Mouse (Mus musculus) forebrain, embryonic 13.5 days (tissue): ENCODE results near the gene Tsga13. TPM values are rescaled to one million over a fixed set of nuclear protein-coding genes. Genes with fewer than 3 reads are reported as not detected.

ENCODE experiments used
- ATAC-seq: fragments of 200-750 bp; cut with Nextera tagmentation; 2 replicates; pipeline ENCODE4 v1.8.0; 2017
- H3K27ac ChIP-seq: fragments of 300-500 bp; sonication (generic); 2 replicates; pipeline ENCODE4 v1.5.1; 2015; ENCODE audit warnings: inconsistent platforms, mild to moderate bottlenecking, moderate library complexity
- H3K27me3 ChIP-seq: fragments of 300-500 bp; sonication (generic); 2 replicates; pipeline ENCODE4 v1.6.1; 2015; ENCODE audit warnings: mild to moderate bottlenecking, inconsistent platforms
- H3K36me3 ChIP-seq: fragments of 300-500 bp; sonication (generic); 2 replicates; pipeline ENCODE4 v1.6.1; 2015; ENCODE audit warnings: mild to moderate bottlenecking, inconsistent platforms; ENCODE audit not compliant: poor library complexity, severe bottlenecking
- H3K4me1 ChIP-seq: fragments of 300-500 bp; sonication (generic); 2 replicates; pipeline ENCODE4 v1.6.1; 2015; ENCODE audit warnings: inconsistent platforms
- H3K4me2 ChIP-seq: fragments of 300-500 bp; sonication (generic); 2 replicates; pipeline ENCODE4 v1.6.1; 2015; ENCODE audit warnings: inconsistent platforms, mild to moderate bottlenecking, moderate library complexity
- H3K4me3 ChIP-seq: fragments of 300-500 bp; sonication (generic); 2 replicates; pipeline ENCODE4 v1.5.1; 2015; ENCODE audit warnings: mild to moderate bottlenecking, inconsistent platforms
- H3K9ac ChIP-seq: fragments of 300-500 bp; sonication (generic); 2 replicates; pipeline ENCODE4 v1.6.1; 2015; ENCODE audit warnings: mild to moderate bottlenecking, inconsistent platforms
- H3K9me3 ChIP-seq: fragments of 300-500 bp; sonication (generic); replicated peaks from 2 replicates; pipeline ENCODE4 v1.6.1; 2016; ENCODE audit warnings: inconsistent platforms
- WGBS: fragments of 180-500 bp; shearing (Covaris S2); methylation state at CpG from one replicate; pipeline ENCODE4 v1.1.7; 2015; 5-methylcytosine and 5-hydroxymethylcytosine counted together
- polyA plus RNA-seq: library from polyadenylated mRNA; unstranded; fragments of >200 nt; fragmentation: Nextera tagmentation; extraction: Ambion mirVana; gene quantifications from 2 replicates; pipeline ENCODE4 v1.2.1, GENCODE M21; 2015

The Tsga13 gene
- polyA plus RNA-seq, 1 experiment from 2014 or later: 0.19 TPM

DNA sequence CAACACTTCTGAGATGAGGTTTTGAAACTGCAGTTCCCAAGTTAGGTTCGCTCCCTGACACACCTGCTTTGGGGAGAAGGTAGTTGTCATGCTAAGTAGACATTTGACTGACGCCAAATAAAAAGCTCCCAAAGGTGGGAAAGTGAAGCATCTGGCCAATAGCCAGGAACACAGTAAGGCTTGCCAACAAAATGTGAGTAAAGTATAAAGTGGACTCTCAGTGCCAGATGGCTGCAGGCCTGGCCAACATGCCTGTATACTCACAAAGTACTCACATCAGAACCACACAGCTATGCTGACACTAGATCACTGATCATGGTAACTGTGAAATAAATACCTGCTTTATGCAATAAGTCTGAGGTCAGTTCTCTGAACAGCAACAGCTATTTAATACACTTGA lies 65.6 kb downstream of the Tsga13 start:
- peaks cover 21% of the 10 kb centered on the region; the same call in 1 of the 2 replicates for H3K36me3 ChIP-seq
- no peak overlapping the region for H3K4me3 ChIP-seq
- no peak for ATAC-seq
- 68% methylated on average over 2 of the region's 2 CpGs for WGBS
- H3K27ac ChIP-seq: no peak overlapping the region
- no peaks in the 10 kb centered on the region; the same call in 1 of the 2 replicates for H3K9me3 ChIP-seq
- no peak overlapping the region for H3K9ac ChIP-seq
- no peak overlapping the region for H3K4me2 ChIP-seq
- H3K4me1 ChIP-seq: peaks cover 5% of the 10 kb centered on the region
- no peaks in the 10 kb centered on the region for H3K27me3 ChIP-seq

Other genes starting within 250 kb of the Tsga13 start
- gene Cep41, start 221.8 kb downstream of the Tsga13 start, polyA plus RNA-seq: 19.5 and 19.6 TPM in 2 replicates
- gene Mest, start 192.0 kb downstream of the Tsga13 start, polyA plus RNA-seq: 443 and 547 TPM in 2 replicates
- 28.9 and 32.5 TPM in 2 replicates for gene Copg2, start 18.8 kb downstream of the Tsga13 start, polyA plus RNA-seq
- gene Klf14, start 43.5 kb upstream of the Tsga13 start, polyA plus RNA-seq: 0.16 and 0.18 TPM in 2 replicates